Mouse (Mus musculus): ENCODE data around the gene Ankrd13d. TPM values are rescaled to one million over a fixed set of nuclear protein-coding genes. Genes with fewer than 3 reads are reported as not detected.

The Ankrd13d gene
- polyA plus RNA-seq, 1 experiment from 2014 or later = 5.0 TPM

DNA sequence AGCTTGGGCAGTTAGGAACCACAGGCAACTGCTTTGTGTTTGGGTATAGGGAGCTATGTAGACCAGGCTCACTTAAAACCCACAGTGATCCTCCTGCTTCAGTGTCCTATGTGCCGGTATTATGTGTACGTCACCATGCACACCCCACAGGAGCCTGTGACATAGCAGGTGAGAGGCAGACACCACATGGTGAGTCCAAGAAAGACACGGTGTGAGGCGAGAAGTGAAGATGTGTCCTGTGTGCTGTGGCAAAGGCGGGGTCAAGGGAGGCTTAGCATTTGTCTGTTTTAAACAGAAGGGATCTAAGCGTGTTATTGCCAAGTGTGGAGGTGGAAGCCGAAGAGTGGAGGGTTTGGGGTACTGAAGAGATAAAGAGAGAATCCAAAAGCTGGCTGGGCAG is 56.2 kb downstream of the Ankrd13d start:
- no peak overlapping the region for H3K9ac ChIP-seq (ENCODE audit: low read length)
- H3K4me3 ChIP-seq (ENCODE audit: low read depth, low read length) = no peak overlapping the region
- ATAC-seq (ENCODE audit: low FRiP score, low TSS enrichment) (no peak), DNase-seq (ENCODE audit: low spot score) (no peak)
- no peak overlapping the region for H3K4me2 ChIP-seq (replicated peaks; ENCODE audit: low read depth)
- H3K4me1 ChIP-seq (replicated peaks; ENCODE audit: control insufficient read depth, insufficient read depth) = peaks cover 3% of the 10 kb centered on the region
- H3K9me3 ChIP-seq (ENCODE audit: control insufficient read depth, low read length) = no peaks in the 10 kb centered on the region
- TF ChIP-seq EP300 (optimal IDR thresholded peaks at IDR 0.05) (no peak), CTCF (IDR thresholded peaks at IDR 0.05; ENCODE audit: low read depth) (no peak)
- no peaks in the 10 kb centered on the region for H3K27me3 ChIP-seq (ENCODE audit: control insufficient read depth, insufficient read depth, low read length)
- WGBS = 82% methylated on average over 7 of the region's 7 CpGs
- no peaks in the 10 kb centered on the region for H3K36me3 ChIP-seq (ENCODE audit: control insufficient read depth, insufficient read depth, low read length)
- no peak overlapping the region for H3K27ac ChIP-seq (replicated peaks)

GRCm38 (mm10) chr19:4222165-4222564 is 60.8 kb downstream of the Ankrd13d start:
- Histone ChIP-seq H3K9me3 (ENCODE audit: control insufficient read depth, low read length) (no peaks in the 10 kb centered on the region), H3K4me1 (replicated peaks; ENCODE audit: control insufficient read depth, insufficient read depth) (peaks cover 16% of the 10 kb centered on the region), H3K36me3 (ENCODE audit: control insufficient read depth, insufficient read depth, low read length) (no peaks in the 10 kb centered on the region), H3K27me3 (ENCODE audit: control insufficient read depth, insufficient read depth, low read length) (no peaks in the 10 kb centered on the region), H3K4me3 (ENCODE audit: low read depth, low read length) (no peak overlapping the region), H3K4me2 (replicated peaks; ENCODE audit: low read depth) (no peak overlapping the region), H3K9ac (ENCODE audit: low read length) (no peak overlapping the region), H3K27ac (replicated peaks) (0 out of 2 replicates have a peak overlapping the region, but pooled peaks have one; percentile 4)
- no peak for TF ChIP-seq CTCF (IDR thresholded peaks at IDR 0.05; ENCODE audit: low read depth)
- ATAC-seq (ENCODE audit: low FRiP score, low TSS enrichment) (no peak), DNase-seq (ENCODE audit: low spot score) (no peak)
- 53% methylated on average over 11 of the region's 11 CpGs for WGBS

DNA sequence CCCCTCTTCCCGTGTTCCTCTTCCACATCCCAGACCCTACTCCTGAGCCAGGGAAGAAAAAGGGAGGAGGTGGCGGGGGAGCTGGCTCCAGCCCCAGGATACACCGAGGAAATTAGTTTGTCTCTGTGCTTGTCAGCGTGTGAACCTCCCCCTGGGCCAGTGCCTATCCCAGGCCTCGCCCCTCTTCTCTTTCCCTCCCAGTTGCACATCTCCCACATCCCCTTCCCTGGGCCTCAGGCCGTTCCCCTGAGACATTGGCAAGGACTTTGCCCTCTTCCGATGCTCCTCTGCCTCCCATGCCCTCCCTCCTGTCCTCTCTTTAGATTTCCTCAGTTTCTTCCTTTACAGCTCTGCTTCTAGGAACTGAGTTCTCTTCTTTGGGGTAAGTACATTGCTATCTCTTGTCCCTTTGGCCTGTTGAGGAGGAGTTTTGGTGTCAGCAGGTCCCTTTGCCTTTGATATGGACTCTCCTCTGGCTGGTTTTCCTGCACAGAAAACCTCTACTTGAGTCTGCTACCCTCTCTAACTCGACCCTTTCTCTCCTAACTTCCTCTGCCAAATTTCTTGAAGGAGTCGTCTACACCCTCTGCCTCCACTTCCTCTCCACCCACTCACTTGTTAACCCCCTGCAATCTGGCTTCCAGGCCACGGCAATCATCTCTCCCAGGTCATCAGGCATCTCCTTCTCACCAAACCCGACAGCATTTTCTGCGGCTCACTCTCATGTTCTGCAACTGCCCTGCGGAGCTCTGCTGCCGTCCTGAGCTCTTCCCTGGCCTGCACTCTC is 61.8 kb downstream of the Ankrd13d start:
- ATAC-seq (ENCODE audit: low FRiP score, low TSS enrichment) = peak; percentile 44; the same call in 1 of the 2 replicates
- Histone ChIP-seq H3K9me3 (ENCODE audit: control insufficient read depth, low read length) (no peaks in the 10 kb centered on the region), H3K9ac (ENCODE audit: low read length) (peak overlapping the region; percentile 50), H3K27me3 (ENCODE audit: control insufficient read depth, insufficient read depth, low read length) (no peaks in the 10 kb centered on the region; the same call in 1 of the 2 replicates), H3K4me1 (replicated peaks; ENCODE audit: control insufficient read depth, insufficient read depth) (peaks cover 19% of the 10 kb centered on the region), H3K4me2 (replicated peaks; ENCODE audit: low read depth) (peak overlapping the region; percentile 37), H3K4me3 (ENCODE audit: low read depth, low read length) (no peak overlapping the region), H3K36me3 (ENCODE audit: control insufficient read depth, insufficient read depth, low read length) (no peaks in the 10 kb centered on the region), H3K27ac (replicated peaks) (peak overlapping the region; percentile 70)
- TF ChIP-seq EP300 (optimal IDR thresholded peaks at IDR 0.05) = no peak
- no peak for TF ChIP-seq CTCF (IDR thresholded peaks at IDR 0.05; ENCODE audit: low read depth)
- WGBS = 27% methylated on average over 13 of the region's 14 CpGs
- no peak for DNase-seq (ENCODE audit: low spot score)

GRCm38 (mm10) chr19:4220416-4220815 is 62.5 kb downstream of the Ankrd13d start:
- Histone ChIP-seq H3K27me3 (ENCODE audit: control insufficient read depth, insufficient read depth, low read length) (no peaks in the 10 kb centered on the region; the same call in 1 of the 2 replicates), H3K9ac (ENCODE audit: low read length) (no peak overlapping the region), H3K4me3 (ENCODE audit: low read depth, low read length) (no peak overlapping the region), H3K27ac (replicated peaks) (peak overlapping the region; percentile 63), H3K9me3 (ENCODE audit: control insufficient read depth, low read length) (no peaks in the 10 kb centered on the region), H3K36me3 (ENCODE audit: control insufficient read depth, insufficient read depth, low read length) (no peaks in the 10 kb centered on the region), H3K4me2 (replicated peaks; ENCODE audit: low read depth) (peak overlapping the region; percentile 31; the same call in 1 of the 2 replicates), H3K4me1 (replicated peaks; ENCODE audit: control insufficient read depth, insufficient read depth) (peaks cover 19% of the 10 kb centered on the region)
- DNase-seq (ENCODE audit: low spot score) (no peak), ATAC-seq (ENCODE audit: low FRiP score, low TSS enrichment) (no peak)
- TF ChIP-seq EP300 (optimal IDR thresholded peaks at IDR 0.05) (no peak), CTCF (IDR thresholded peaks at IDR 0.05; ENCODE audit: low read depth) (no peak)
- WGBS = 19% methylated on average over 4 of the region's 4 CpGs

Small RNA genes within 50 kb of the gene (microRNA-seq; reads per million reads assigned to microRNA genes)
- gene Mir6985 = 2.6 reads per million

Other genes with a start within 250 kb of the Ankrd13d start
- 1,012 and 1,081 TPM in 2 replicates for gene Gstp1, start 245.2 kb downstream of the Ankrd13d start, polyA plus RNA-seq (2015; fragmentation: Nextera tagmentation; extraction: Ambion mirVana)
- gene Gstp2, start 237.1 kb downstream of the Ankrd13d start, polyA plus RNA-seq (2015; fragmentation: Nextera tagmentation; extraction: Ambion mirVana) = 85.2 and 93.1 TPM in 2 replicates
- gene Gstp3, start 223.6 kb downstream of the Ankrd13d start, polyA plus RNA-seq (2015; fragmentation: Nextera tagmentation; extraction: Ambion mirVana) = 7.1 and 9.7 TPM in 2 replicates
- not detected in 2 replicates for gene Cabp2, start 201.6 kb downstream of the Ankrd13d start, polyA plus RNA-seq (2015; fragmentation: Nextera tagmentation; extraction: Ambion mirVana)
- 129 and 134 TPM in 2 replicates for gene Cdk2ap2, start 186.0 kb downstream of the Ankrd13d start, polyA plus RNA-seq (2015; fragmentation: Nextera tagmentation; extraction: Ambion mirVana)
- 8.3 and 11.2 TPM in 2 replicates for gene Pitpnm1, start 183.1 kb downstream of the Ankrd13d start, polyA plus RNA-seq (2015; fragmentation: Nextera tagmentation; extraction: Ambion mirVana)
- gene Aip, start 157.3 kb downstream of the Ankrd13d start, polyA plus RNA-seq (2015; fragmentation: Nextera tagmentation; extraction: Ambion mirVana) = 47.0 and 48.0 TPM in 2 replicates
- gene Gpr152, start 143.3 kb downstream of the Ankrd13d start, polyA plus RNA-seq (2015; fragmentation: Nextera tagmentation; extraction: Ambion mirVana) = 0.02 TPM in 1 of 2 replicates, not detected in the other
- 0.05 TPM in 1 of 2 replicates, not detected in the other for gene Cabp4, start 139.1 kb downstream of the Ankrd13d start, polyA plus RNA-seq (2015; fragmentation: Nextera tagmentation; extraction: Ambion mirVana)
- gene Coro1b, start 134.5 kb downstream of the Ankrd13d start, polyA plus RNA-seq (2015; fragmentation: Nextera tagmentation; extraction: Ambion mirVana) = 127 and 133 TPM in 2 replicates
- 1.1 and 1.3 TPM in 2 replicates for gene Ptprcap, start 129.5 kb downstream of the Ankrd13d start, polyA plus RNA-seq (2015; fragmentation: Nextera tagmentation; extraction: Ambion mirVana)
- gene Rps6kb2, start 119.8 kb downstream of the Ankrd13d start, polyA plus RNA-seq (2015; fragmentation: Nextera tagmentation; extraction: Ambion mirVana) = 41.1 and 49.3 TPM in 2 replicates
- 1.5 TPM in 2 replicates for gene Carns1, start 107.7 kb downstream of the Ankrd13d start, polyA plus RNA-seq (2015; fragmentation: Nextera tagmentation; extraction: Ambion mirVana)
- 2.3 and 2.9 TPM in 2 replicates for gene Tbc1d10c, start 91.9 kb downstream of the Ankrd13d start, polyA plus RNA-seq (2015; fragmentation: Nextera tagmentation; extraction: Ambion mirVana)
- gene Ppp1ca, start 91.1 kb downstream of the Ankrd13d start, polyA plus RNA-seq (2015; fragmentation: Nextera tagmentation; extraction: Ambion mirVana) = 497 and 506 TPM in 2 replicates
- 11.0 and 11.3 TPM in 2 replicates for gene Rad9a, start 81.5 kb downstream of the Ankrd13d start, polyA plus RNA-seq (2015; fragmentation: Nextera tagmentation; extraction: Ambion mirVana)
- gene Clcf1, start 68.9 kb downstream of the Ankrd13d start, polyA plus RNA-seq (2015; fragmentation: Nextera tagmentation; extraction: Ambion mirVana) = 3.2 and 3.6 TPM in 2 replicates
- not detected in 2 replicates for gene AC109138.7, start 68.8 kb downstream of the Ankrd13d start, polyA plus RNA-seq (2015; fragmentation: Nextera tagmentation; extraction: Ambion mirVana)
- 42.8 and 45.0 TPM in 2 replicates for gene Pold4, start 51.2 kb downstream of the Ankrd13d start, polyA plus RNA-seq (2015; fragmentation: Nextera tagmentation; extraction: Ambion mirVana)
- 36.9 and 41.0 TPM in 2 replicates for gene Ssh3, start 14.0 kb downstream of the Ankrd13d start, polyA plus RNA-seq (2015; fragmentation: Nextera tagmentation; extraction: Ambion mirVana)
- 19.3 and 25.5 TPM in 2 replicates for gene Grk2, start 23.1 kb upstream of the Ankrd13d start, polyA plus RNA-seq (2015; fragmentation: Nextera tagmentation; extraction: Ambion mirVana)
- 12.9 and 15.0 TPM in 2 replicates for gene Kdm2a, start 115.1 kb upstream of the Ankrd13d start, polyA plus RNA-seq (2015; fragmentation: Nextera tagmentation; extraction: Ambion mirVana)
- 45.5 and 48.0 TPM in 2 replicates for gene Rhod, start 156.3 kb upstream of the Ankrd13d start, polyA plus RNA-seq (2015; fragmentation: Nextera tagmentation; extraction: Ambion mirVana)
- 1.9 and 2.5 TPM in 2 replicates for gene Syt12, start 194.3 kb upstream of the Ankrd13d start, polyA plus RNA-seq (2015; fragmentation: Nextera tagmentation; extraction: Ambion mirVana)
- 0.74 and 1.5 TPM in 2 replicates for gene 2010003K11Rik, start 215.4 kb upstream of the Ankrd13d start, polyA plus RNA-seq (2015; fragmentation: Nextera tagmentation; extraction: Ambion mirVana)
- gene Pcx, start 227.3 kb upstream of the Ankrd13d start, polyA plus RNA-seq (2015; fragmentation: Nextera tagmentation; extraction: Ambion mirVana) = 28.9 and 33.9 TPM in 2 replicates